Mouse (Mus musculus): ENCODE results near the gene Gm17359. TPM values are rescaled to one million over a fixed set of nuclear protein-coding genes. Genes with fewer than 3 reads are reported as not detected.

Gene Gm17359
- total RNA-seq, 2 experiments from 2014 or later: not detected

Other genes with a start within 250 kb of the Gm17359 start
- gene Rapgef2, start 50.1 kb upstream of the Gm17359 start, total RNA-seq (2021): 100 to 1,000 TPM; 120 to 126 TPM
- gene Fnip2, start 231.1 kb downstream of the Gm17359 start, total RNA-seq (2021): 10 to 100 TPM; 15.9 to 19.8 TPM

All from left cerebral cortex, postnatal 25 days (tissue).